Mouse (Mus musculus) brain, embryonic 14.5 days (tissue): Measurements from ENCODE around the gene Gm609.

ENCODE experiments used
- CTCF ChIP-seq: fragments of 200-500 bp; IDR thresholded peaks from 2 replicates; pipeline ENCODE4 v1.5.1; 2012; ENCODE audit warnings: inconsistent platforms, mild to moderate bottlenecking, moderate library complexity, borderline replicate concordance; ENCODE audit not compliant: insufficient read depth, insufficient read length; ENCODE audit errors: extremely low read depth
- POLR2A ChIP-seq: fragments of 200-500 bp; IDR thresholded peaks from 2 replicates; pipeline ENCODE4 v1.6.1; 2012; ENCODE audit warnings: mild to moderate bottlenecking, inconsistent platforms, borderline replicate concordance; ENCODE audit not compliant: poor library complexity, insufficient read depth, insufficient read length, severe bottlenecking; ENCODE audit errors: extremely low read depth

DNA sequence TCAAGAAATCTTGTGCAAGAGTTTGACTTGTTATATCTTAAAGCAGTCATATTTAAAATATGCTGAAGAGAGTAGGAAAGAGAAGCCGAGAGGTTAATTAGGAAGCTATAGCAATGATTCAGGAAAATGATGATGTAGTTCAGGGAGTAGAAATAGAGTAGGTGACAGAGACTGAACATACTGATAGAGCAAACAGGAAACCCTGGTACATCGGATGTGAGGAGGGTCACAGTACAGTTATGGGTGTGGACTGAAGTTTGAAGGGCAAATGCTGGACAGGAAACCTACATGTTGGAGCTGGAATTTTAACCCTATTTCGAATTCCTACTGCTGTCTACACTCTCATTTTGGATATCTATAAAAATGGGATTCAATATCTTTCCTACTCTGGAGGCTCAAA, 113.8 kb downstream of the Gm609 start:
- TF ChIP-seq CTCF (no peak), POLR2A (no peak)
